Mouse (Mus musculus): ENCODE results near the gene Olfr1499. TPM values are rescaled to one million over a fixed set of nuclear protein-coding genes. Genes with fewer than 3 reads are reported as not detected.

Gene Olfr1499
- not detected for polyA plus RNA-seq (2014; fragmentation: Illumina TruSeq; extraction: RNeasy Lipid Tissue Mini Kit (QIAGEN cat#74804); ENCODE audit: low read depth, low replicate concordance)

GRCm38 (mm10) chr19:13819347-13819746 lies at the start of gene Olfr1499:
Olfr1499 (minus strand) TSS chr19:13819447.

GRCm38 (mm10) chr19:13861495-13861894 lies 42.2 kb upstream of the Olfr1499 start, which contains the start of gene Olfr1502:
Olfr1502 (plus strand) TSS chr19:13861795.

DNA sequence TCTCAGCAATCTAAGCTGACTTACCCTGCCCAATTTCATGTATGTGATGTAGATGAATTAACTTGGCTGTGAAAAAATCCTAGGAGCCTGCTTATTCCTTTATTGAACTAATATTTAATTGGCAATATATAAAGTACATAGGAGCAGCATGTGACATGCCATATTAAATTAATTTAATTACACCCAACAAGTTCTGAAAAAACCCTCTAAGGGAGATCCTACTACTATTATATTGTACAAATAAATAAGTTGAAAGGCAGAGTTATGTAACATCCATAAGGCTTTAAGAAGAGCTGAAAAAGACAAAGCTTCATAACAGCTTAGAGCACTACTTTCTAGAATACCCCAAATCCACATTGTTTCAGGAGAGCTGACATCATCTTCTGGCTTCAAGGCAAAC lies 31.3 kb upstream of the Olfr1499 start, which contains the start of gene Olfr1501:
Olfr1501 (minus strand) TSS at position 101 of the 400 bp plus-strand sequence.

GRCm38 (mm10) chr19:13830388-13830787 lies 11.1 kb upstream of the Olfr1499 start, which contains the start of gene Olfr1500:
Olfr1500 (minus strand) TSS chr19:13830488.

GRCm38 (mm10) chr19:13798102-13798501 lies 21.1 kb downstream of the Olfr1499 start, which contains the start of gene Olfr1497:
Olfr1497 (minus strand) TSS chr19:13798202.

DNA sequence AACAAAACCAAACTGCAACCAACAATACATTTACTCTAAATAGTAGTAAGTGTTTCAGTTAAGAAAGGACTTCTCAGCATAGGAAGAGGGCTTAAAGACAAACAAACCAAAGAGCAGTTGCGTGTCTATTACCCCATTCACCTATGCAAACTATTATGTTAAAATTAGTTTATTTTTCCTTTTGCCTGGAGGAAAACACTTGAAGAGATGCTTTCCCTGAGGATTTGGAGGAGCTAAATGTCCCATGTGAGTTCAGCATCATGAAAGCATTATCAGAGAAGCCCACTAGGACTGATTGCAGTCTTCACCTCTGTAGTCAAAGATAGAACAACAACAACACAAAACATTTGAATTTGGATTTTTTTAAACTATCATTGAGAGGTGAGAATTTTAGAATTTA lies 41.7 kb downstream of the Olfr1499 start, which contains the start of gene Olfr1496:
Olfr1496 (plus strand) TSS at position 301 of the 400 bp plus-strand sequence.

GRCm38 (mm10) chr19:13764306-13764705 lies 54.9 kb downstream of the Olfr1499 start, which contains the start of gene Olfr1495:
Olfr1495 (plus strand) TSS chr19:13764606.

Other genes starting within 250 kb of the Olfr1499 start
- not detected for gene Olfr1484, start 235.9 kb downstream of the Olfr1499 start, polyA plus RNA-seq (2014; fragmentation: Illumina TruSeq; extraction: RNeasy Lipid Tissue Mini Kit (QIAGEN cat#74804); ENCODE audit: low read depth, low replicate concordance)
- not detected for gene Olfr1487, start 202.1 kb downstream of the Olfr1499 start, polyA plus RNA-seq (2014; fragmentation: Illumina TruSeq; extraction: RNeasy Lipid Tissue Mini Kit (QIAGEN cat#74804); ENCODE audit: low read depth, low replicate concordance)
- not detected for gene Olfr1489, start 187.8 kb downstream of the Olfr1499 start, polyA plus RNA-seq (2014; fragmentation: Illumina TruSeq; extraction: RNeasy Lipid Tissue Mini Kit (QIAGEN cat#74804); ENCODE audit: low read depth, low replicate concordance)
- not detected for gene Olfr1490, start 168.4 kb downstream of the Olfr1499 start, polyA plus RNA-seq (2014; fragmentation: Illumina TruSeq; extraction: RNeasy Lipid Tissue Mini Kit (QIAGEN cat#74804); ENCODE audit: low read depth, low replicate concordance)
- not detected for gene Olfr1491, start 122.2 kb downstream of the Olfr1499 start, polyA plus RNA-seq (2014; fragmentation: Illumina TruSeq; extraction: RNeasy Lipid Tissue Mini Kit (QIAGEN cat#74804); ENCODE audit: low read depth, low replicate concordance)
- not detected for gene Olfr1493-ps1, start 96.2 kb downstream of the Olfr1499 start, polyA plus RNA-seq (2014; fragmentation: Illumina TruSeq; extraction: RNeasy Lipid Tissue Mini Kit (QIAGEN cat#74804); ENCODE audit: low read depth, low replicate concordance)
- not detected for gene Olfr1494, start 79.7 kb downstream of the Olfr1499 start, polyA plus RNA-seq (2014; fragmentation: Illumina TruSeq; extraction: RNeasy Lipid Tissue Mini Kit (QIAGEN cat#74804); ENCODE audit: low read depth, low replicate concordance)
- not detected for gene Olfr1495, start 54.8 kb downstream of the Olfr1499 start, polyA plus RNA-seq (2014; fragmentation: Illumina TruSeq; extraction: RNeasy Lipid Tissue Mini Kit (QIAGEN cat#74804); ENCODE audit: low read depth, low replicate concordance)
- gene Olfr1496, start 41.6 kb downstream of the Olfr1499 start, polyA plus RNA-seq (2014; fragmentation: Illumina TruSeq; extraction: RNeasy Lipid Tissue Mini Kit (QIAGEN cat#74804); ENCODE audit: low read depth, low replicate concordance): not detected
- gene Olfr1497, start 21.2 kb downstream of the Olfr1499 start, polyA plus RNA-seq (2014; fragmentation: Illumina TruSeq; extraction: RNeasy Lipid Tissue Mini Kit (QIAGEN cat#74804); ENCODE audit: low read depth, low replicate concordance): not detected
- not detected for gene Olfr1500, start 11.0 kb upstream of the Olfr1499 start, polyA plus RNA-seq (2014; fragmentation: Illumina TruSeq; extraction: RNeasy Lipid Tissue Mini Kit (QIAGEN cat#74804); ENCODE audit: low read depth, low replicate concordance)
- gene Olfr1501, start 31.2 kb upstream of the Olfr1499 start, polyA plus RNA-seq (2014; fragmentation: Illumina TruSeq; extraction: RNeasy Lipid Tissue Mini Kit (QIAGEN cat#74804); ENCODE audit: low read depth, low replicate concordance): not detected
- not detected for gene Olfr1502, start 42.3 kb upstream of the Olfr1499 start, polyA plus RNA-seq (2014; fragmentation: Illumina TruSeq; extraction: RNeasy Lipid Tissue Mini Kit (QIAGEN cat#74804); ENCODE audit: low read depth, low replicate concordance)
- gene Olfr1504, start 78.5 kb upstream of the Olfr1499 start, polyA plus RNA-seq (2014; fragmentation: Illumina TruSeq; extraction: RNeasy Lipid Tissue Mini Kit (QIAGEN cat#74804); ENCODE audit: low read depth, low replicate concordance): not detected
- gene Olfr1505, start 94.1 kb upstream of the Olfr1499 start, polyA plus RNA-seq (2014; fragmentation: Illumina TruSeq; extraction: RNeasy Lipid Tissue Mini Kit (QIAGEN cat#74804); ENCODE audit: low read depth, low replicate concordance): not detected